Mouse (Mus musculus): ENCODE data around the gene Slf2. TPM values are rescaled to one million over a fixed set of nuclear protein-coding genes. Genes with fewer than 3 reads are reported as not detected.

Slf2 gene
- polyA plus RNA-seq, 1 experiment from 2014 or later, result 11.9 TPM

- no peaks in the 10 kb centered on the region for H3K9me3 ChIP-seq (replicated peaks; ENCODE audit: control insufficient read depth, low read length)
- no peaks in the 10 kb centered on the region for H3K36me3 ChIP-seq (ENCODE audit: control insufficient read depth, insufficient read depth)
- H3K9ac ChIP-seq (ENCODE audit: low read depth, low read length), result no peak overlapping the region
- WGBS (ENCODE audit: insufficient replicate concordance), result 20% methylated on average over 4 of the region's 4 CpGs
- no peak overlapping the region for H3K4me2 ChIP-seq (ENCODE audit: low read depth, low read length)
- H3K27ac ChIP-seq (ENCODE audit: low read length), result no peak overlapping the region
- H3K4me3 ChIP-seq (ENCODE audit: low read depth, low read length), result no peak overlapping the region
- ATAC-seq (ENCODE audit: low read depth), result peak; percentile 38
- no peaks in the 10 kb centered on the region for H3K27me3 ChIP-seq (ENCODE audit: control insufficient read depth, insufficient read depth, low read depth, low read length)
- H3K4me1 ChIP-seq (ENCODE audit: control insufficient read depth, low read depth, low read length), result peaks cover 7% of the 10 kb centered on the region
Observed at GRCm38 (mm10) chr19:45031780-45032179, 100.8 kb downstream of the Slf2 start.

Other genes with a start within 250 kb of the Slf2 start
- gene Pax2, start 175.1 kb upstream of the Slf2 start, polyA plus RNA-seq (2015; fragmentation: Nextera tagmentation; extraction: Ambion mirVana), result not detected in 2 replicates
- gene Sema4g, start 58.0 kb downstream of the Slf2 start, polyA plus RNA-seq (2015; fragmentation: Nextera tagmentation; extraction: Ambion mirVana), result 5.4 and 8.0 TPM in 2 replicates
- 12.0 and 13.4 TPM in 2 replicates for gene Twnk, start 74.5 kb downstream of the Slf2 start, polyA plus RNA-seq (2015; fragmentation: Nextera tagmentation; extraction: Ambion mirVana)
- 27.0 and 29.0 TPM in 2 replicates for gene Mrpl43, start 75.3 kb downstream of the Slf2 start, polyA plus RNA-seq (2015; fragmentation: Nextera tagmentation; extraction: Ambion mirVana)
- gene Lzts2, start 83.3 kb downstream of the Slf2 start, polyA plus RNA-seq (2015; fragmentation: Nextera tagmentation; extraction: Ambion mirVana), result 4.6 and 4.7 TPM in 2 replicates
- not detected in 2 replicates for gene Pdzd7, start 114.6 kb downstream of the Slf2 start, polyA plus RNA-seq (2015; fragmentation: Nextera tagmentation; extraction: Ambion mirVana)
- gene Sfxn3, start 116.4 kb downstream of the Slf2 start, polyA plus RNA-seq (2015; fragmentation: Nextera tagmentation; extraction: Ambion mirVana), result 2.9 and 3.5 TPM in 2 replicates
- gene Kazald1, start 144.1 kb downstream of the Slf2 start, polyA plus RNA-seq (2015; fragmentation: Nextera tagmentation; extraction: Ambion mirVana), result 0.18 and 0.35 TPM in 2 replicates
- gene Tlx1, start 219.5 kb downstream of the Slf2 start, polyA plus RNA-seq (2015; fragmentation: Nextera tagmentation; extraction: Ambion mirVana), result 0.07 TPM in 1 of 2 replicates, not detected in the other